8 mouse cellular contexts compared by ENCODE assay signal in genomic region chr1:131525586-131526271, GRCm38 (mm10). TPM values are rescaled to one million over a fixed set of nuclear protein-coding genes. Genes with fewer than 3 reads are reported as not detected.
DNase-seq lines count a peak whose midpoint lies in the region; ATAC-seq and TF ChIP-seq lines count a peak whose summit lies in the region.

No protein-coding gene starts in this region.

- peak overlapping the region; percentile 96 for H3K4me2 ChIP-seq in neural tube, embryonic 11.5 days (ENCODE audit: low read depth)

- H3K4me3 ChIP-seq in kidney, adult 2 months (ENCODE audit: insufficient read depth, low read depth, low read length) = peak overlapping the region; percentile 83
- peak overlapping the region; percentile 80 for H3K4me3 ChIP-seq in neural tube, embryonic 11.5 days (ENCODE audit: low read depth, low read length)

- H3K9me3 ChIP-seq in neural tube, embryonic 11.5 days (ENCODE audit: control insufficient read depth, low read length) = no peaks in the 10 kb centered on the region

- H3K36me3 ChIP-seq in kidney, adult 2 months (ENCODE audit: control insufficient read depth, insufficient read depth, low read length) = no peaks in the 10 kb centered on the region
- H3K36me3 ChIP-seq in neural tube, embryonic 11.5 days (ENCODE audit: control insufficient read depth, insufficient read depth, low read length) = no peaks in the 10 kb centered on the region

- under 1% methylated on average over 41 of the region's 41 CpGs for WGBS in kidney, adult 2 months
- WGBS in neural tube, embryonic 11.5 days = under 1% methylated on average over 41 of the region's 41 CpGs

- peak overlapping the region; percentile 86 for H3K27ac ChIP-seq in kidney, adult 2 months (ENCODE audit: insufficient read depth, low read depth, low read length)
- peak overlapping the region; percentile 86 for H3K27ac ChIP-seq in neural tube, embryonic 11.5 days (ENCODE audit: low read depth, low read length)

- no peak for TF ChIP-seq POLR2A in kidney, adult 2 months (IDR thresholded peaks at IDR 0.05; ENCODE audit: low read depth, low read length)

- no peak for TF ChIP-seq CTCF in kidney, adult 2 months (conservative IDR thresholded peaks at IDR 0.05; ENCODE audit: insufficient read depth, insufficient read length, low read depth, low read length)

- H3K27me3 ChIP-seq in kidney, adult 2 months (replicated peaks; ENCODE audit: control insufficient read depth, insufficient read depth, low read length) = no peaks in the 10 kb centered on the region
- no peaks in the 10 kb centered on the region for H3K27me3 ChIP-seq in neural tube, embryonic 11.5 days (ENCODE audit: control insufficient read depth, insufficient read depth, low read length)

- peaks cover 16% of the 10 kb centered on the region for H3K4me1 ChIP-seq in kidney, adult 2 months (ENCODE audit: control insufficient read depth, insufficient read depth, low read length)
- peaks cover 35% of the 10 kb centered on the region for H3K4me1 ChIP-seq in neural tube, embryonic 11.5 days (ENCODE audit: control insufficient read depth, insufficient read depth, low read length)

- no peak for ATAC-seq in neural tube, embryonic 11.5 days (ENCODE audit: insufficient read depth, low FRiP score, low TSS enrichment)

- H3K9ac ChIP-seq in neural tube, embryonic 11.5 days (ENCODE audit: low read length) = peak overlapping the region; percentile 86

- DNase-seq in right cerebral cortex, adult 18-20 months = peak; percentile 44
- DNase-seq in right cerebral cortex, postnatal 14 days = no peak
- peak; percentile 36 to 40 for DNase-seq in cerebellum, postnatal 4 days (ENCODE audit: low spot score in 2 of 2)
- peak; percentile 41 to 50 for DNase-seq in gastrocnemius, postnatal 4 days (ENCODE audit: low spot score in 2 of 2)
- DNase-seq in kidney, adult 2 months = peak; percentile 53
- peak; percentile 58 for DNase-seq in liver
- peak; percentile 60 for DNase-seq in neural tube, embryonic 11.5 days (ENCODE audit: low spot score)
- peak; percentile 18 to 22 for DNase-seq in thymus, postnatal 10 days (ENCODE audit: low spot score in 2 of 2)

RNA-seq across cellular contexts. Expression of gene Srgap2, which starts 1.4 kb away (rescaled TPM):
- 10 to 100 TPM; 66.3 to 67.7 TPM for total RNA-seq in gastrocnemius, postnatal 4 days (2021)
- 11.3 and 13.0 TPM in 2 replicates for polyA plus RNA-seq in kidney, adult 2 months (2012; rRNA removed)
- polyA plus RNA-seq in neural tube, embryonic 11.5 days (2014; fragmentation: Nextera tagmentation; extraction: Ambion mirVana) = 15.2 and 15.8 TPM in 2 replicates

RNA-seq across cellular contexts. Expression of gene Fam72a, which starts 2.0 kb away (rescaled TPM):
- 1 to 10 TPM; 1.7 to 2.0 TPM for total RNA-seq in gastrocnemius, postnatal 4 days (2021)
- 0.05 and 0.08 TPM in 2 replicates for polyA plus RNA-seq in kidney, adult 2 months (2012; rRNA removed)
- polyA plus RNA-seq in neural tube, embryonic 11.5 days (2014; fragmentation: Nextera tagmentation; extraction: Ambion mirVana) = 2.7 and 3.0 TPM in 2 replicates
